Mouse (Mus musculus): ENCODE measurements at regions not wholly inside any gene's neighbourhood (a gene's known extent, or its start where the extent isn't known, plus 50 kb on each side); places are given as distances from the start of the nearest gene placed in this dataset.
"Not testable (repeated sequence)": the region's sequence is repeated elsewhere in the genome, so short reads cannot be mapped to it uniquely, and the experiment has no call there.

DNA sequence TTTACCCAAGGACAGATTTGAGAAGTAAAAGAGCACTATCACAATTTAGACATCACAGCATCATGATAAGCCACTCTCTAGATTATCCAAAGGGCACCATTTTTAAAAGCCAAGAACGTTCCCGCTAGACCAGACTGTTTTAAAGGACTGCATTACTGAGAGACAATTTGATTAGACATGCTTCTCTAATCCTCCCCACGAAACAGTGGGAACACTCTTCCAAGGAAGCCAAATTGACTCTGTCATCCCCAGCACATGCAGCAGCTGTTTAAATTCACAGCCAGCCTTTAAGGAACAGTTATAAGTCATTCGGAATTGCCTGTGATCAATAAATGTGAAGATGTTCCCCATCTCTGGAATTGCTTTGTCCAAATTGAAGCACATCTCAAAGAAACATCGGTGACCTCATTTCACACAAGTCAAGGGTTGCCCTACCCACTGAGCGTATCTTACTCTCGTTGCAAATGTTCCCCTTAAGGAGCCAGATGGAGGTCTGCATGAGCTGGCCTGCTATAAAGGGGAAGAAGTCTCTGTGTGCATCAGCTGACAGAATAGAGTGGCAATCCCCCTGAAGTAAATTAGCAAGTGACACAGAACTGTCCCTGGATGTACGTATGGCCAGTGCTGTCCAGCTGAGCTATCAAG lies 393.2 kb downstream of the Pid1 start:
- Histone ChIP-seq H3K27me3 (replicated peaks) (no peaks in the 10 kb centered on the region), H3K4me2 (no peak overlapping the region), H3K4me1 (no peaks in the 10 kb centered on the region), H3K36me3 (no peaks in the 10 kb centered on the region), H3K4me3 (no peak overlapping the region), H3K9ac (no peak overlapping the region), H3K27ac (no peak overlapping the region), H3K9me3 (replicated peaks) (no peaks in the 10 kb centered on the region)
- no peak for ATAC-seq
- 70% methylated on average over 8 of the region's 8 CpGs for WGBS (ENCODE audit: insufficient replicate concordance)

DNA sequence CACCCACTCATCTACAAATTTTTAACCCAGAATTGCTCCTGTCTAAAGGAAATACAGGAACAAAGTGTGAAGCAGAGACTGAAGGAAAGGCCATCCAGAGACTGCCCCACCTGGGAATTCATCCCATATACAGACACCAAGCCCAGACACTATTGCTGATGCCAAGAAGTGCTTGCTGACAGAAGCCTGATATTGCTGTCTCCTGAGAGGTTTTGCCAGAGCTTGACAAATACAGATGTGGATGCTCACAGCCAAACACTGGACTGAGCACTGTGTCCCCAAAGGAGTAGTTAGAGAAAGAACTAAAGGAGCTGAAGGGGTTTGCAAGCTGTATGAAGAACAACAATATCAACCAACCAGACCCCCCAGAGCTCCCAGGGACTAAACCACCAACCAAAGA lies 399.3 kb downstream of the Pid1 start:
- not testable (repeated sequence) for H3K27me3 ChIP-seq (replicated peaks); ATAC-seq; H3K4me2 ChIP-seq; H3K27ac ChIP-seq; H3K9me3 ChIP-seq (replicated peaks); H3K9ac ChIP-seq; H3K36me3 ChIP-seq; H3K4me3 ChIP-seq; H3K4me1 ChIP-seq

DNA sequence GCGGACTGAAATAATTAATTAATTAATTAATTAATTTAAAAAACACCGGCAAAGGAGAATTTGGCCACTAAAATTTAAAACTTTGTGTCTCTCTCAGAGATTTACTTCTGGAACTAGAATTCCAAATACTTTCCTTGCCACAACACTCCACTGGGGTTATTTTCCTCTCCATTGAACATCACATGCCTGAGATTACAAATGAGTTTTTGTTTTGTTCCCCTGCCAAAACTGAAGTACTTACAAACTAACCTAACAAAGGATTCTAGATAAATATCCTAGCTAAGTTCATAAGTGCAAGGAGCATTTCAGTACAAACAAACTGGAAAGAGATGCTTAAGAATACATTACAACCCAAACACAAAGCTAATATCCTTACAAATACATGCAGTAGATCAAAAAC lies 402.2 kb downstream of the Pid1 start:
- Histone ChIP-seq H3K4me1 (no peaks in the 10 kb centered on the region), H3K9ac (no peak overlapping the region), H3K27ac (no peak overlapping the region), H3K36me3 (no peaks in the 10 kb centered on the region), H3K9me3 (replicated peaks) (no peaks in the 10 kb centered on the region), H3K4me3 (no peak overlapping the region), H3K4me2 (no peak overlapping the region), H3K27me3 (replicated peaks) (no peaks in the 10 kb centered on the region)
- no peak for ATAC-seq
- WGBS (ENCODE audit: insufficient replicate concordance), result 84% methylated on average over 2 of the region's 2 CpGs

DNA sequence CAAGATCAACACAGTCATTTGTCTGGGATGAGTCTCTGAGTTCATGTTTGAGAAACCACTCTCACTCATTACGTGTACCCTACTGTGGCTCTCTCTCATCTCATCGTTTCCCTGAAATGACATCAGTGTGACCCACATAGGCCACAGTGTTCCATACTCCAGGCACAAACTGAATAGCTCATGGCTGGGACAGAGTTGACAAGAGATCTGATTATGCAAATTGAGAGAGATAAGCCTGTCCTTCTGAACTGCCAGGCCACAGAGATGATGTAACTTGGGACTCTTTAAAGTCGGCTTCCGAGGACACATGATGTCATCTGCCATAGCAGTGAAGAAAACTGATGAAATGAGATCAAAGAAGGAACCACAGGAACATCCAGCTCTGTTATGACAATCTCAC lies 404.2 kb downstream of the Pid1 start:
- H3K9me3 ChIP-seq (replicated peaks), result no peaks in the 10 kb centered on the region
- no peak overlapping the region for H3K9ac ChIP-seq
- no peak overlapping the region for H3K4me2 ChIP-seq
- no peaks in the 10 kb centered on the region for H3K36me3 ChIP-seq
- no peaks in the 10 kb centered on the region for H3K4me1 ChIP-seq
- H3K27me3 ChIP-seq (replicated peaks), result no peaks in the 10 kb centered on the region
- no peak for ATAC-seq
- no peak overlapping the region for H3K4me3 ChIP-seq
- 58% methylated on average over 4 of the region's 4 CpGs for WGBS (ENCODE audit: insufficient replicate concordance)
- H3K27ac ChIP-seq, result no peak overlapping the region

DNA sequence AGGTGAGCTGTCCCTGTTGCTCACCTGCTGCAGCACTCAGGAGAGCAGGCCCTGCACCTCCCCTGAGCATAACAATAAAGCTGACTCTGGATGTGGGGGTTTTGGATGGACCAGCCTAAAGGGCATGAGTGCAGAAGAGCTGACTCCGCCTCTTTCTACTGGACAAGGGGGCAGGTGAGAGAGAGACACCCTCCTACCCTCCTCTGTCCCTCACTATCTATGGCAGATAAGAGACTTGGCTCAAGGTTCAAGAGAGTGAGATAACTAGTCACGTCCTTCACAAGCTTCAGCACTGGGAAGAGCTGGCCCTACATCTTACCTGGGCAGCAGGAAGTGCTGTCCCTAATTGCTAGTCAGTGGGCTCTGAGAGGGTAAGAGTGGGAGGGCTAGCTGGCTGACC lies 441.1 kb downstream of the Pid1 start:
- ATAC-seq, result no peak
- 43% methylated on average over 2 of the region's 2 CpGs for WGBS (ENCODE audit: insufficient replicate concordance)
- H3K27ac ChIP-seq, result no peak overlapping the region

DNA sequence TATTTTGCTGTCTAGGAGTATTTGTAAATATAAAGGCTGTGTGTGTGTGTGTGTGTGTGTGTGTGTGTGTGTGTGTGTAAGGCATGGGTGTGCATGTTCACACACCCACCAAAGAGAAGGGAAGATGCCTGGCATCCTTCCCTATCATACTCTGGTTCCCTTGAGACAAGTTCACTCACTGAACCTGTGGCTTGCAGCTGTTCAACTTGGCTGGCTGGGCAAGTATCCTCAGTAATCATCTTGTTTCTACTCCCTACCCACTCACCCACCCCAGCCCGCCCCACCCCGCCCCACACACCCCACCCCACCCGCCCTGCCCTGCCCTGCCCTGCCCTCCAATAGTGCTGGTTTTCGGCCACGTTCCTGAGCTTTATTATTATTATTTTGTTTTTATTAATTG lies 448.5 kb downstream of the Pid1 start:
- WGBS (ENCODE audit: insufficient replicate concordance), result 77% methylated on average over 2 of the region's 5 CpGs
- H3K27ac ChIP-seq, result no peak overlapping the region
- H3K4me2 ChIP-seq, result no peak overlapping the region
- H3K4me3 ChIP-seq, result no peak overlapping the region
- H3K4me1 ChIP-seq, result no peaks in the 10 kb centered on the region
- 0 out of 2 replicates have a peak, but pooled peaks cover 4% of the 10 kb centered on the region for H3K9me3 ChIP-seq (replicated peaks)
- no peak for ATAC-seq
- no peaks in the 10 kb centered on the region for H3K27me3 ChIP-seq (replicated peaks)
- H3K9ac ChIP-seq, result no peak overlapping the region
- H3K36me3 ChIP-seq, result no peaks in the 10 kb centered on the region

More for the DNA sequence above, 441.1 kb downstream of the Pid1 start:
- no peaks in the 10 kb centered on the region for H3K36me3 ChIP-seq
- H3K4me2 ChIP-seq, result no peak overlapping the region
- no peaks in the 10 kb centered on the region for H3K4me1 ChIP-seq
- H3K9me3 ChIP-seq (replicated peaks), result no peaks in the 10 kb centered on the region
- no peak overlapping the region for H3K9ac ChIP-seq
- H3K4me3 ChIP-seq, result no peak overlapping the region
- no peaks in the 10 kb centered on the region for H3K27me3 ChIP-seq (replicated peaks)

DNA sequence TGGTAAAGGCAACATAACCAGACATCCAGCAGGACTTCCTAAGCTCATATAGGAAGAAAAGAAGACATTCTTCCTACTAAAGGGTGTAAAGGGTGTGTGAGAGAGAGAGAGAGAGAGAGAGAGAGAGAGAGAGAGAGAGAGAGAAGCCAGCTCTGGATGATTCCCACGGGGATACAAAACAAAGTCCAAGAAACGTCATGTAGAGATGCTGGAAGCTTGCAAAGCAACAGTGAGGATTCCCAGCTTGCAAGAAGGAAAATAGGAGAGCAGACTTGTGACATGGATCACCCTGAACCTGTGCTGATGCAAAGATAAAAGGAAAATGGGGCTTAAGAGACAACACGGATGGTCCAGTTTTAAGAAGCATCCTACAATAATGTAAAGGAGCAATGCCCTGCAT lies 456.6 kb downstream of the Pid1 start:
- no peak for ATAC-seq
- Histone ChIP-seq H3K27ac (no peak overlapping the region), H3K4me2 (no peak overlapping the region), H3K36me3 (no peaks in the 10 kb centered on the region), H3K9ac (no peak overlapping the region), H3K4me3 (no peak overlapping the region), H3K9me3 (replicated peaks) (0 out of 2 replicates have a peak, but pooled peaks cover 4% of the 10 kb centered on the region), H3K4me1 (0 out of 2 replicates have a peak, but pooled peaks cover 4% of the 10 kb centered on the region), H3K27me3 (replicated peaks) (no peaks in the 10 kb centered on the region)
- 47% methylated on average over 3 of the region's 3 CpGs for WGBS (ENCODE audit: insufficient replicate concordance)

DNA sequence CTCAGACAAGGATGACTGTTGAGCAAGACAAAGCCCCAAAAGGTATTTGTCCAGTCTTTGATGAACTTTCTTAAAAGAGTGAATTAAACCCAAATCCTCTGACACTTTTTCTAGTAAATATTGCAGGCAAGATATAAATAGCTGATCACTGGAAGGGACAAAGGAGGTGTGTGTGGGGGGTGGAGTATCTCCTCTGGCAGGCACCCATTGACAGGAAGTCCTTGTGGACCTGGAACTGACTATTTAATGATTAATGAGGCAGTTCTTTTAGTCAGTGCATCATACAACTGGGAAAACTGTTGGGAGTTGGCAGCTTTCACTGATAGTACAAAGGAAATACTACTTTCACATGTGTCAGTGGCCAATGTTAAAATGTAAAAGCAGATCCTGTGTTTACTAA lies 457.1 kb downstream of the Pid1 start:
- Histone ChIP-seq H3K36me3 (no peaks in the 10 kb centered on the region), H3K27me3 (replicated peaks) (no peaks in the 10 kb centered on the region), H3K4me2 (no peak overlapping the region), H3K9ac (no peak overlapping the region), H3K27ac (no peak overlapping the region), H3K4me3 (no peak overlapping the region), H3K4me1 (0 out of 2 replicates have a peak, but pooled peaks cover 4% of the 10 kb centered on the region), H3K9me3 (replicated peaks) (0 out of 2 replicates have a peak, but pooled peaks cover 4% of the 10 kb centered on the region)
- ATAC-seq, result peak; percentile 42; the same call in 1 of the 2 replicates

DNA sequence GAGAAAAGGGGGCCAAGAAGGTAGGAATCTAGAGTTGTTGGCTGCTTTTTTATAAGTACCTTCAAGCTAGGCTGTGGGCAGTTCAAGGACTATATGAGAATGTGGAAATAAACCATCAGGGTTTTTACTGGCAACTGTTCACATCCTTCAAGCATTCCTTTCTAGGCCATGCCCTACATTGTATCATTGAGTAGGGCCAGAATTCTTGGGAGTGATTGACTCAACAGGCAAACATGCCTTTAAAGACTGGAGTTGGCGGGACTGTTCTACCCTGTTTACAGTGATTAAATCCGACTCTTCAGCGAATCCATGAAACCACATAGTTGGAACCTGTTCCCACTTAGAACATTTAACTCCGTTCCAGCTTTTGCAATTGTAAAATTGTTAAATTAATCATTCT lies 463.8 kb downstream of the Pid1 start:
- no peaks in the 10 kb centered on the region for H3K36me3 ChIP-seq
- H3K4me1 ChIP-seq, result no peaks in the 10 kb centered on the region
- no peak overlapping the region for H3K9ac ChIP-seq
- H3K4me2 ChIP-seq, result no peak overlapping the region
- no peaks in the 10 kb centered on the region for H3K27me3 ChIP-seq (replicated peaks)
- no peak overlapping the region for H3K4me3 ChIP-seq
- no peaks in the 10 kb centered on the region for H3K9me3 ChIP-seq (replicated peaks)
- WGBS (ENCODE audit: insufficient replicate concordance), result 67% methylated on average over 4 of the region's 4 CpGs
- ATAC-seq, result no peak
- H3K27ac ChIP-seq, result no peak overlapping the region

DNA sequence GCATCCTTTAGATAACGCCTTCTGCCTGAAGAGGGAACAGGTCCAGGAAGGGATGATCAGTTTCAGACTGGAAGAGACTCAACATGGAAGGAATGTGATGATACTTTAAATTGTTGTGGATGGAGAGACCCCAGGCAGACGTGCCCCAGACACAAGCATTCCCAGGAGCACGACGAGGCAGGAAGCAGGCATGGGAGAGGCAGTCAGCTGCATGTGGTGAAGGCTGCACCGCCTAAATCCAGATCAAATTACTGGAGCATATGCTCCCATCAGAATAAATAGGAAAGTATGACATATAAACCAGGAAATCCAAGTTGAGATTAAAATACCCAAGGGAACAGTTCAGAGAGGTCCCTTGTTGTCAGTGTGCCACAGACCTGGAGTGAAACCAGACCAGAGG lies 467.3 kb downstream of the Pid1 start:
- no peak for ATAC-seq
- Histone ChIP-seq H3K27ac (no peak overlapping the region), H3K36me3 (no peaks in the 10 kb centered on the region), H3K9me3 (replicated peaks) (no peaks in the 10 kb centered on the region), H3K9ac (no peak overlapping the region), H3K27me3 (replicated peaks) (no peaks in the 10 kb centered on the region), H3K4me2 (no peak overlapping the region), H3K4me1 (no peaks in the 10 kb centered on the region), H3K4me3 (no peak overlapping the region)
- WGBS (ENCODE audit: insufficient replicate concordance), result 33% methylated on average over 5 of the region's 5 CpGs

DNA sequence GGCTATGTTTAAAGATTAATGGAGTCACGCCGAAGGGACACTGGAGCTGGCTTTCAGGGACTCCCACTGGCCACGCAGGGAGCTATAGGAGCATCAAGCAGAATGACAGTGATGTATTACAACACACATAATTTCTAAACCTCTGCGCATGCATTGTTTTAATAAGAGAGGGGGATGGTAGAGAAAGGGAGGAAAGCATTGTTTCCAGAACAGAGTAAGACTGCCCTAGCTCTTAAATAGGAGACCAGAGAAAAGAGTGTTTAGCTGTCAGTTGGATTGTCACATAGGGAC lies 471.1 kb upstream of the Sphkap start:
- Histone ChIP-seq H3K9me3 (replicated peaks) (no peaks in the 10 kb centered on the region), H3K27ac (no peak overlapping the region), H3K9ac (no peak overlapping the region), H3K27me3 (replicated peaks) (no peaks in the 10 kb centered on the region), H3K4me1 (no peaks in the 10 kb centered on the region), H3K4me3 (no peak overlapping the region), H3K4me2 (no peak overlapping the region), H3K36me3 (no peaks in the 10 kb centered on the region)
- WGBS (ENCODE audit: insufficient replicate concordance), result 73% methylated on average over 4 of the region's 4 CpGs
- no peak for ATAC-seq

DNA sequence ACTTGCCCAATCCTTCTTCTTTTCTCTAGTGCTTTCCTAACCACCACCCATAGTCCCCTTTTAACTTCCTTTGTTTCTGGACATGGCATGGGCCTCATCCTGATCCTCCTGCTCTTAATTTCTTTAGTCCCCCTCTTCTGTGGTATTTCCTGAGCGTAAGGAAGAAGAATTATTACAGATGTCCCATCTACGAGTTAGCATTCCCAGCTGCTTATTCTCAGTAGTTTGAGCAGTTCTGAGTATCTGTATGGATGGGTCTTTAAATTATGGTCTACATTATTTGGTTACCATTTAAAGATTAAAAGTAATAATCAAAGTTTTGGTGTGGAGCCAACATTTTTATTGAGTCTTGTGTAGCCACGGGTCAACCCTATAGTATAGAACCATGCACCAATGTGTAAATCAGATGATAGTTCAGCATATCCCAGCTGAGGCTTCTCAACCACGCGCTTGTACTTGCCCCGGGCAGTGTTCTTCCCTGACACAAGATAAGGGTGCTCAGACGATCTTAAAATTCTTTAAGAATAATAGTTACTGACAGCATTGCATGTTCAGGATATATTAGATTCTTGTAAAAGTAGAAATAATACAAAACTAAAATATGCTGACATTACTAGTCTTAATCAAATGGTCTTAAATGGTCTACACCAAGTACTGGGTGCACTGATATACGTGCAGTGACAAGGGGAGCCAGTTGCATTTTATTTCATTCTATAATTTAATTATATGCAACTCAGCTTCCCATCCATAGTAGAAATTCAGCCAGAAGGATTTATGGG lies 470.5 kb upstream of the Sphkap start:
- Histone ChIP-seq H3K27me3 (replicated peaks) (no peaks in the 10 kb centered on the region), H3K9ac (no peak overlapping the region), H3K4me1 (no peaks in the 10 kb centered on the region), H3K4me3 (no peak overlapping the region), H3K27ac (no peak overlapping the region), H3K36me3 (no peaks in the 10 kb centered on the region), H3K4me2 (no peak overlapping the region), H3K9me3 (replicated peaks) (no peaks in the 10 kb centered on the region)
- WGBS (ENCODE audit: insufficient replicate concordance), result 67% methylated on average over 8 of the region's 8 CpGs
- ATAC-seq, result no peak

Data from liver, embryonic 12.5 days (tissue).